Mouse (Mus musculus) kidney, adult 2 months (tissue): ENCODE data around the gene Sacs. TPM values are rescaled to one million over a fixed set of nuclear protein-coding genes. Genes with fewer than 3 reads are reported as not detected.
A peak's percentile ranks its signal among the peaks of the same experiment; 100 is the strongest.
"Not testable (repeated sequence)": the region's sequence is repeated elsewhere in the genome, so short reads cannot be mapped to it uniquely, and the experiment has no call there.

Source experiments
- DNase-seq: peaks from one replicate; pipeline ENCODE4 v3.0.0; 2021
- H3K27ac ChIP-seq: fragments of 200-500 bp; 2 replicates; pipeline ENCODE4 v1.5.1; 2012; ENCODE audit warnings: low read depth, low read length, control low read depth, inconsistent platforms; ENCODE audit not compliant: insufficient read depth
- H3K27me3 ChIP-seq: fragments of 200-500 bp; replicated peaks from 2 replicates; pipeline ENCODE4 v1.6.1; 2012; ENCODE audit warnings: mild to moderate bottlenecking, moderate library complexity, low read length, inconsistent platforms; ENCODE audit not compliant: control insufficient read depth, insufficient read depth
- H3K36me3 ChIP-seq: fragments of 200-500 bp; 2 replicates; pipeline ENCODE4 v1.6.1; 2012; ENCODE audit warnings: mild to moderate bottlenecking, moderate library complexity, low read length, inconsistent platforms; ENCODE audit not compliant: control insufficient read depth, insufficient read depth
- H3K4me1 ChIP-seq: fragments of 200-500 bp; 2 replicates; pipeline ENCODE4 v1.6.1; 2011; ENCODE audit warnings: low read length; ENCODE audit not compliant: control insufficient read depth, insufficient read depth
- H3K4me3 ChIP-seq: fragments of 200-500 bp; 2 replicates; pipeline ENCODE4 v1.5.1; 2011; ENCODE audit warnings: mild to moderate bottlenecking, low read depth, low read length, control low read depth; ENCODE audit not compliant: insufficient read depth
- CTCF ChIP-seq: fragments of 200-500 bp; conservative IDR thresholded peaks from 2 replicates; pipeline ENCODE4 v1.5.1; 2011; ENCODE audit warnings: low read depth, mild to moderate bottlenecking, control low read depth, low read length, moderate library complexity, mixed read lengths; ENCODE audit not compliant: insufficient read depth, insufficient read length
- POLR2A ChIP-seq: fragments of 200-500 bp; IDR thresholded peaks from one replicate; pipeline ENCODE4 v1.6.1; 2011; ENCODE audit warnings: low read depth, low read length, control low read depth
- WGBS: fragments of 180-500 bp; shearing (Covaris S2); methylation state at CpG from one replicate; pipeline ENCODE4 v1.1.7; 2018; 5-methylcytosine and 5-hydroxymethylcytosine counted together
- polyA plus RNA-seq: library from polyadenylated mRNA; depleted of rRNA; stranded (reverse); fragments of >200 nt; gene quantifications from 2 replicates; pipeline ENCODE4 v1.2.3, GENCODE M21; 2012

The Sacs gene
- polyA plus RNA-seq, 1 experiment: 0.33 TPM

GRCm38 (mm10) chr14:61112404-61112803 is 25.9 kb upstream of the Sacs start:
- no peaks in the 10 kb centered on the region for H3K36me3 ChIP-seq
- no peaks in the 10 kb centered on the region for H3K4me1 ChIP-seq
- WGBS: 5% methylated on average over 11 of the region's 11 CpGs
- TF ChIP-seq POLR2A (no peak), CTCF (peak; percentile 84)
- H3K27me3 ChIP-seq: no peaks in the 10 kb centered on the region
- no peak overlapping the region for H3K27ac ChIP-seq
- peak; percentile 51 for DNase-seq
- H3K4me3 ChIP-seq: no peak overlapping the region

GRCm38 (mm10) chr14:61124755-61125154 is 13.5 kb upstream of the Sacs start:
- 57% methylated on average over 5 of the region's 5 CpGs for WGBS
- H3K4me1 ChIP-seq: peaks cover 3% of the 10 kb centered on the region; the same call in 1 of the 2 replicates
- H3K36me3 ChIP-seq: no peaks in the 10 kb centered on the region
- TF ChIP-seq CTCF: no peak
- no peak for TF ChIP-seq POLR2A
- H3K27me3 ChIP-seq: no peaks in the 10 kb centered on the region
- no peak overlapping the region for H3K27ac ChIP-seq
- H3K4me3 ChIP-seq: no peak overlapping the region
- DNase-seq: peak; percentile 27

GRCm38 (mm10) chr14:61125201-61125600 is 13.1 kb upstream of the Sacs start:
- no peak for TF ChIP-seq POLR2A
- TF ChIP-seq CTCF: no peak
- 84% methylated on average over 6 of the region's 6 CpGs for WGBS

DNA sequence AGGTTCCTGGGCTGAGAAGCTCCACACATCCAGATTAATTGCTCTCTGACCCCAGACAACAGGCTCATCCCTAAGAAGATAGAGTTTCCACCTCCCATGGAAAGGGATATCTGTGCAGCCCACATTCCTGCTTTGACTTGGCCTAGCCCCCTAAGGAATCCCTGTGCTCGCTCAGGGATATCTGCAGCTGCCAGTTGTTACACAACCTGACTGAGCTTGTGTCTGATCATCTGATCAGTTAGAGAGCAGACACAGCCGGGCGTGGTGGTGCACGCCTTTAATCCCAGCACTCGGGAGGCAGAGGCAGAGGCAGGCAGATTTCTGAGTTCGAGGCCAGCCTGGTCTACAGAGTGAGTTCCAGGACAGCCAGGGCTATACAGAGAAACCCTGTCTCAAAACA is 10.9 kb upstream of the Sacs start:
- not testable (repeated sequence) for H3K27me3 ChIP-seq, H3K4me3 ChIP-seq, H3K27ac ChIP-seq, DNase-seq, H3K4me1 ChIP-seq, H3K36me3 ChIP-seq
- 63% methylated on average over 6 of the region's 6 CpGs for WGBS

More at GRCm38 (mm10) chr14:61125201-61125600, 13.1 kb upstream of the Sacs start:
- Histone ChIP-seq H3K4me1 (peaks cover 3% of the 10 kb centered on the region; the same call in 1 of the 2 replicates), H3K27ac (no peak overlapping the region), H3K4me3 (no peak overlapping the region), H3K36me3 (no peaks in the 10 kb centered on the region), H3K27me3 (no peaks in the 10 kb centered on the region)
- DNase-seq: no peak

- 62% methylated on average over 7 of the region's 7 CpGs for WGBS
- Histone ChIP-seq H3K27ac (no peak overlapping the region), H3K4me1 (peaks cover 3% of the 10 kb centered on the region; the same call in 1 of the 2 replicates), H3K27me3 (no peaks in the 10 kb centered on the region), H3K4me3 (no peak overlapping the region), H3K36me3 (no peaks in the 10 kb centered on the region)
- no peak for TF ChIP-seq POLR2A
- TF ChIP-seq CTCF: no peak
- DNase-seq: no peak
Measured at GRCm38 (mm10) chr14:61128961-61129507, 9.2 kb upstream of the Sacs start.

GRCm38 (mm10) chr14:61132556-61132955 is 5.7 kb upstream of the Sacs start:
- no peak for DNase-seq
- H3K4me1 ChIP-seq: no peaks in the 10 kb centered on the region
- no peaks in the 10 kb centered on the region for H3K27me3 ChIP-seq
- no peak overlapping the region for H3K4me3 ChIP-seq
- H3K27ac ChIP-seq: no peak overlapping the region
- TF ChIP-seq CTCF (no peak), POLR2A (no peak)
- 89% methylated on average over 1 of the region's 1 CpGs for WGBS
- no peaks in the 10 kb centered on the region for H3K36me3 ChIP-seq

DNA sequence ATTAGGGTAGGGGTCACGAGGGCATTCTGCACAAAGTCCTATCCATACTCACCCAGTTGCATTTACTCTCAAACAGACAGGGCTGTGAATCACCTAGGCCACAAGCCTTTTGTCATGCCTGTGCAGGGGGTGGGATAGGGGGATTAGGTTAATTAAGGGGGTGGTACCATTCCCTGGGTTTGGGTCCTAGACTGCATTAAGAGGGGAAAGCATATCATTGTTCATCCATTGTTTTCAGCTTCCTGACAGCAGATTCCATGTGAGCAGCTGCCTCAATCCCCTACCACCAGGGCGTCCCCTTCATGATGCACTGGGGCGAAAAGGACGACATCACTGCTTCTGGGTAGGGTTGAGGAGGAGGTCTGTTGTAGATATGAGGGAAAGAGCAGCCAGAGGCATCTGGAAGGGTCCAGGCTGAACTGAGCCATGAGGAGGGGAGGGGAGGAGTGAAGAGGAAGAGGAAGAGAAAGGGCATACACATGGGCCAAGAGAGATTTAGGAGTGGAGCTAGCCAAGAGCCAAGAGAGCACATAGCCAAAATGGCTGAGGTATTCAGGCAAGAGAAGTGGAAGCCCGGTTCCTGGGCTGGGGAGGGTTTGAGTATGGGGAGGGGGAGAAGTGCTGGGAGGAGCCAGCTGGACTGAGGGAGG is 3.8 kb upstream of the Sacs start:
- WGBS: 73% methylated on average over 5 of the region's 5 CpGs
- no peaks in the 10 kb centered on the region for H3K4me1 ChIP-seq
- H3K36me3 ChIP-seq: no peaks in the 10 kb centered on the region
- TF ChIP-seq POLR2A (no peak), CTCF (no peak)
- H3K4me3 ChIP-seq: no peak overlapping the region
- no peak overlapping the region for H3K27ac ChIP-seq
- no peaks in the 10 kb centered on the region; the same call in 1 of the 2 replicates for H3K27me3 ChIP-seq
- DNase-seq: no peak
